Mouse (Mus musculus): ENCODE data around the gene Sh3bgrl2. TPM values are rescaled to one million over a fixed set of nuclear protein-coding genes. Genes with fewer than 3 reads are reported as not detected.

Gene Sh3bgrl2
- polyA plus RNA-seq, 1 experiment: 13.8 TPM

- no peak for TF ChIP-seq CTCF (IDR thresholded peaks at IDR 0.05; ENCODE audit: extremely low read depth, insufficient read depth, low read length)
- no peak for TF ChIP-seq POLR2A (IDR thresholded peaks at IDR 0.05; ENCODE audit: extremely low read depth, insufficient read depth, low read length)
- H3K4me3 ChIP-seq (ENCODE audit: insufficient read depth, low read length): no peak overlapping the region
- no peaks in the 10 kb centered on the region; the same call in 1 of the 2 replicates for H3K4me1 ChIP-seq (ENCODE audit: control insufficient read depth, insufficient read depth, low read length)
- no peak overlapping the region for H3K27ac ChIP-seq (ENCODE audit: insufficient read depth, low read length)
Observed at GRCm38 (mm10) chr9:83539809-83540491, 8.2 kb upstream of the Sh3bgrl2 start.

GRCm38 (mm10) chr9:83540492-83540857 lies 7.7 kb upstream of the Sh3bgrl2 start:
- Histone ChIP-seq H3K4me3 (ENCODE audit: insufficient read depth, low read length) (no peak overlapping the region), H3K4me1 (ENCODE audit: control insufficient read depth, insufficient read depth, low read length) (no peaks in the 10 kb centered on the region; the same call in 1 of the 2 replicates), H3K27ac (ENCODE audit: insufficient read depth, low read length) (no peak overlapping the region)
- TF ChIP-seq POLR2A (IDR thresholded peaks at IDR 0.05; ENCODE audit: extremely low read depth, insufficient read depth, low read length) (no peak), CTCF (IDR thresholded peaks at IDR 0.05; ENCODE audit: extremely low read depth, insufficient read depth, low read length) (no peak)

- TF ChIP-seq POLR2A (IDR thresholded peaks at IDR 0.05; ENCODE audit: extremely low read depth, insufficient read depth, low read length) (no peak), CTCF (IDR thresholded peaks at IDR 0.05; ENCODE audit: extremely low read depth, insufficient read depth, low read length) (no peak)
- no peak overlapping the region for H3K27ac ChIP-seq (ENCODE audit: insufficient read depth, low read length)
- H3K4me3 ChIP-seq (ENCODE audit: insufficient read depth, low read length): no peak overlapping the region
- H3K4me1 ChIP-seq (ENCODE audit: control insufficient read depth, insufficient read depth, low read length): no peaks in the 10 kb centered on the region; the same call in 1 of the 2 replicates
Observed at GRCm38 (mm10) chr9:83540975-83541374, 7.2 kb upstream of the Sh3bgrl2 start.

- Histone ChIP-seq H3K27ac (ENCODE audit: insufficient read depth, low read length) (no peak overlapping the region), H3K4me1 (ENCODE audit: control insufficient read depth, insufficient read depth, low read length) (no peaks in the 10 kb centered on the region; the same call in 1 of the 2 replicates), H3K4me3 (ENCODE audit: insufficient read depth, low read length) (no peak overlapping the region)
- TF ChIP-seq POLR2A (IDR thresholded peaks at IDR 0.05; ENCODE audit: extremely low read depth, insufficient read depth, low read length): no peak
- no peak for TF ChIP-seq CTCF (IDR thresholded peaks at IDR 0.05; ENCODE audit: extremely low read depth, insufficient read depth, low read length)
Observed at GRCm38 (mm10) chr9:83545240-83545639, 2.9 kb upstream of the Sh3bgrl2 start.

- Histone ChIP-seq H3K4me3 (ENCODE audit: insufficient read depth, low read length) (no peak overlapping the region), H3K4me1 (ENCODE audit: control insufficient read depth, insufficient read depth, low read length) (no peaks in the 10 kb centered on the region; the same call in 1 of the 2 replicates), H3K27ac (ENCODE audit: insufficient read depth, low read length) (no peak overlapping the region)
- TF ChIP-seq POLR2A (IDR thresholded peaks at IDR 0.05; ENCODE audit: extremely low read depth, insufficient read depth, low read length): no peak
Observed at GRCm38 (mm10) chr9:83546316-83546715, 1.8 kb upstream of the Sh3bgrl2 start.

- H3K4me1 ChIP-seq (ENCODE audit: control insufficient read depth, insufficient read depth, low read length): no peaks in the 10 kb centered on the region; the same call in 1 of the 2 replicates
- H3K27ac ChIP-seq (ENCODE audit: insufficient read depth, low read length): no peak overlapping the region
- H3K4me3 ChIP-seq (ENCODE audit: insufficient read depth, low read length): no peak overlapping the region; the same call in 1 of the 2 replicates
- TF ChIP-seq POLR2A (IDR thresholded peaks at IDR 0.05; ENCODE audit: extremely low read depth, insufficient read depth, low read length): no peak
- no peak for TF ChIP-seq CTCF (IDR thresholded peaks at IDR 0.05; ENCODE audit: extremely low read depth, insufficient read depth, low read length)
Observed at GRCm38 (mm10) chr9:83547229-83547628, 898 bp upstream of the Sh3bgrl2 start.

- H3K4me3 ChIP-seq (ENCODE audit: insufficient read depth, low read length): no peak overlapping the region
- H3K4me1 ChIP-seq (ENCODE audit: control insufficient read depth, insufficient read depth, low read length): no peaks in the 10 kb centered on the region
- TF ChIP-seq POLR2A (IDR thresholded peaks at IDR 0.05; ENCODE audit: extremely low read depth, insufficient read depth, low read length) (no peak), CTCF (IDR thresholded peaks at IDR 0.05; ENCODE audit: extremely low read depth, insufficient read depth, low read length) (no peak)
- H3K27ac ChIP-seq (ENCODE audit: insufficient read depth, low read length): no peak overlapping the region
Observed at GRCm38 (mm10) chr9:83549866-83550265, 1.7 kb downstream of the Sh3bgrl2 start.

- no peaks in the 10 kb centered on the region for H3K4me1 ChIP-seq (ENCODE audit: control insufficient read depth, insufficient read depth, low read length)
- TF ChIP-seq CTCF (IDR thresholded peaks at IDR 0.05; ENCODE audit: extremely low read depth, insufficient read depth, low read length) (no peak), POLR2A (IDR thresholded peaks at IDR 0.05; ENCODE audit: extremely low read depth, insufficient read depth, low read length) (no peak)
- no peak overlapping the region for H3K4me3 ChIP-seq (ENCODE audit: insufficient read depth, low read length)
- H3K27ac ChIP-seq (ENCODE audit: insufficient read depth, low read length): no peak overlapping the region
Observed at GRCm38 (mm10) chr9:83551116-83551515, 3.0 kb downstream of the Sh3bgrl2 start.

- H3K27ac ChIP-seq (ENCODE audit: insufficient read depth, low read length): no peak overlapping the region
- no peak overlapping the region for H3K4me3 ChIP-seq (ENCODE audit: insufficient read depth, low read length)
- H3K4me1 ChIP-seq (ENCODE audit: control insufficient read depth, insufficient read depth, low read length): no peaks in the 10 kb centered on the region; the same call in 1 of the 2 replicates
- TF ChIP-seq POLR2A (IDR thresholded peaks at IDR 0.05; ENCODE audit: extremely low read depth, insufficient read depth, low read length) (no peak), CTCF (IDR thresholded peaks at IDR 0.05; ENCODE audit: extremely low read depth, insufficient read depth, low read length) (no peak)
Observed at GRCm38 (mm10) chr9:83551632-83552031, 3.5 kb downstream of the Sh3bgrl2 start.

GRCm38 (mm10) chr9:83555580-83555979 lies 7.5 kb downstream of the Sh3bgrl2 start:
- Histone ChIP-seq H3K4me3 (ENCODE audit: insufficient read depth, low read length) (no peak overlapping the region), H3K27ac (ENCODE audit: insufficient read depth, low read length) (no peak overlapping the region), H3K4me1 (ENCODE audit: control insufficient read depth, insufficient read depth, low read length) (no peaks in the 10 kb centered on the region; the same call in 1 of the 2 replicates)
- TF ChIP-seq CTCF (IDR thresholded peaks at IDR 0.05; ENCODE audit: extremely low read depth, insufficient read depth, low read length) (no peak), POLR2A (IDR thresholded peaks at IDR 0.05; ENCODE audit: extremely low read depth, insufficient read depth, low read length) (no peak)
